Mouse (Mus musculus): ENCODE results near the gene Mbnl1.

- TF ChIP-seq POLR2A (IDR thresholded peaks at IDR 0.05; ENCODE audit: low read depth, low read length) (no peak), CTCF (conservative IDR thresholded peaks at IDR 0.05; ENCODE audit: insufficient read depth, insufficient read length, low read depth, low read length) (no peak)
Measured at GRCm38 (mm10) chr3:60632796-60633466, 160.3 kb downstream of the Mbnl1 start.
